Mouse (Mus musculus) CD4-positive, CD25-positive, alpha-beta regulatory T cell, adult 4 months (primary cell): ENCODE results near the gene Hist1h4i. TPM values are rescaled to one million over a fixed set of nuclear protein-coding genes. Genes with fewer than 3 reads are reported as not detected.
"Not testable (repeated sequence)": the region's sequence is repeated elsewhere in the genome, so short reads cannot be mapped to it uniquely, and the experiment has no call there.

Experiments
- ATAC-seq: one replicate; pipeline ENCODE4 v1.8.0; 2017
- polyA plus RNA-seq, 2 experiments: library from polyadenylated mRNA; unstranded; fragments of 100-300 nt; shearing (Covaris generic); gene quantifications; one replicate each; pipeline ENCODE4 v1.2.1; 2017

Gene Hist1h4i
- 1 to 10 TPM; 5.4 to 6.7 TPM for polyA plus RNA-seq

- ATAC-seq = peak; percentile 64
Observed at GRCm38 (mm10) chr13:22041142-22041536, at the start of gene Hist1h4i. Gene Hist1h4i, minus strand, starts transcription at chr13:22041362.

- ATAC-seq = not testable (repeated sequence)
Observed at GRCm38 (mm10) chr13:22084140-22084539, 43.0 kb upstream of the Hist1h4i start, which contains the start of gene Vmn1r188. Gene Vmn1r188, plus strand, starts transcription at chr13:22084440.

- ATAC-seq = no peak
Observed at GRCm38 (mm10) chr13:22063468-22063867, 22.3 kb upstream of the Hist1h4i start.

GRCm38 (mm10) chr13:22061422-22061821 is 20.3 kb upstream of the Hist1h4i start:
- no peak for ATAC-seq

GRCm38 (mm10) chr13:22053754-22054153 is 12.6 kb upstream of the Hist1h4i start:
- no peak for ATAC-seq

GRCm38 (mm10) chr13:22051523-22051859 is 10.3 kb upstream of the Hist1h4i start:
- ATAC-seq = no peak

- peak; percentile 92 for ATAC-seq
Observed at GRCm38 (mm10) chr13:22050591-22051522, 9.7 kb upstream of the Hist1h4i start.

- peak; percentile 59 for ATAC-seq
Observed at GRCm38 (mm10) chr13:22049737-22050440, 8.7 kb upstream of the Hist1h4i start.

GRCm38 (mm10) chr13:22049041-22049440 is 7.9 kb upstream of the Hist1h4i start:
- ATAC-seq = no peak

GRCm38 (mm10) chr13:22045311-22045710 is 4.1 kb upstream of the Hist1h4i start:
- ATAC-seq = no peak

- ATAC-seq = no peak
Observed at GRCm38 (mm10) chr13:22044432-22045155, 3.4 kb upstream of the Hist1h4i start.

- ATAC-seq = no peak
Observed at GRCm38 (mm10) chr13:22043503-22044431, 2.6 kb upstream of the Hist1h4i start.

- ATAC-seq = peak; percentile 90
Observed at GRCm38 (mm10) chr13:22042568-22043502, 1.7 kb upstream of the Hist1h4i start, which contains the start of the genes Hist1h2ag and Hist1h2bj. Gene Hist1h2ag, minus strand, starts transcription at chr13:22042944. Gene Hist1h2bj, plus strand, starts transcription at chr13:22043214.

- ATAC-seq = no peak
Observed at GRCm38 (mm10) chr13:22041651-22042567, 747 bp upstream of the Hist1h4i start.

- no peak for ATAC-seq
Observed at GRCm38 (mm10) chr13:22040464-22041141, 559 bp downstream of the Hist1h4i start.

- ATAC-seq = no peak
Observed at GRCm38 (mm10) chr13:22039951-22040463, 1.2 kb downstream of the Hist1h4i start.

- no peak for ATAC-seq
Observed at GRCm38 (mm10) chr13:22039364-22039763, 1.8 kb downstream of the Hist1h4i start.

GRCm38 (mm10) chr13:22037415-22037814 is 3.7 kb downstream of the Hist1h4i start:
- ATAC-seq = no peak
